Mouse (Mus musculus) olfactory bulb, adult 2 months (tissue): ENCODE measurements around the gene Mest.

Experiments
- CTCF ChIP-seq: fragments of 200-500 bp; IDR thresholded peaks from 2 replicates; pipeline ENCODE4 v1.5.1; 2012; ENCODE audit warnings: low read depth, mild to moderate bottlenecking, low read length, moderate library complexity; ENCODE audit not compliant: insufficient read depth
- POLR2A ChIP-seq: fragments of 200-500 bp; IDR thresholded peaks from 2 replicates; pipeline ENCODE4 v1.6.1; 2012; ENCODE audit warnings: mild to moderate bottlenecking, low read depth, low read length, moderate library complexity; ENCODE audit not compliant: insufficient read depth

- TF ChIP-seq CTCF (no peak), POLR2A (no peak)
Observed at GRCm38 (mm10) chr6:30723331-30723730, at the start of gene Mest.
